Mouse (Mus musculus) heart, embryonic 11.5 days (tissue): ENCODE results near the gene Scube2. TPM values are rescaled to one million over a fixed set of nuclear protein-coding genes. Genes with fewer than 3 reads are reported as not detected.
A peak's percentile ranks its signal among the peaks of the same experiment; 100 is the strongest.

Experiments
- ATAC-seq: fragments of 200-750 bp; cut with Nextera tagmentation; replicated peaks from 2 replicates; pipeline ENCODE4 v1.8.0; 2017; ENCODE audit warnings: moderate library complexity; ENCODE audit not compliant: insufficient number of reproducible peaks, low FRiP score, low TSS enrichment
- H3K27ac ChIP-seq: fragments of 300-500 bp; sonication (generic); 2 replicates; pipeline ENCODE4 v1.5.1; 2014; ENCODE audit warnings: mild to moderate bottlenecking, low read depth, low read length
- H3K27me3 ChIP-seq: fragments of 300-500 bp; sonication (generic); 2 replicates; pipeline ENCODE4 v1.6.1; 2014; ENCODE audit warnings: mild to moderate bottlenecking, low read length, mixed read lengths; ENCODE audit not compliant: control insufficient read depth, insufficient read depth
- H3K36me3 ChIP-seq: fragments of 300-500 bp; sonication (generic); 2 replicates; pipeline ENCODE4 v1.6.1; 2014; ENCODE audit warnings: mild to moderate bottlenecking, low read length, moderate library complexity, mixed read lengths; ENCODE audit not compliant: control insufficient read depth, insufficient read depth
- H3K4me1 ChIP-seq: fragments of 300-500 bp; sonication (generic); 2 replicates; pipeline ENCODE4 v1.6.1; 2014; ENCODE audit warnings: low read length; ENCODE audit not compliant: control insufficient read depth, insufficient read depth
- H3K4me2 ChIP-seq: fragments of 300-500 bp; sonication (generic); 2 replicates; pipeline ENCODE4 v1.6.1; 2014; ENCODE audit warnings: mild to moderate bottlenecking, moderate library complexity
- H3K4me3 ChIP-seq: fragments of 300-500 bp; sonication (generic); 2 replicates; pipeline ENCODE4 v1.5.1; 2014; ENCODE audit warnings: low read depth, low read length
- H3K9ac ChIP-seq: fragments of 300-500 bp; sonication (generic); 2 replicates; pipeline ENCODE4 v1.6.1; 2014; ENCODE audit warnings: mild to moderate bottlenecking, low read depth, low read length, moderate library complexity
- H3K9me3 ChIP-seq: fragments of 300-500 bp; sonication (generic); replicated peaks from 2 replicates; pipeline ENCODE4 v1.6.1; 2016; ENCODE audit warnings: low read length; ENCODE audit not compliant: control insufficient read depth
- WGBS: fragments of 180-500 bp; shearing (Covaris S2); extraction: QIAGEN DNeasy Blood & Tissue Kit; methylation state at CpG from one replicate; pipeline ENCODE4 v1.1.7; 2014; ENCODE audit not compliant: insufficient replicate concordance; 5-methylcytosine and 5-hydroxymethylcytosine counted together
- polyA plus RNA-seq: library from polyadenylated mRNA; unstranded; fragments of >200 nt; fragmentation: Nextera tagmentation; extraction: Ambion mirVana; gene quantifications from 2 replicates; pipeline ENCODE4 v1.2.1, GENCODE M21; 2014

Scube2 gene
- polyA plus RNA-seq, 1 experiment from 2014 or later, result 8.1 TPM

DNA sequence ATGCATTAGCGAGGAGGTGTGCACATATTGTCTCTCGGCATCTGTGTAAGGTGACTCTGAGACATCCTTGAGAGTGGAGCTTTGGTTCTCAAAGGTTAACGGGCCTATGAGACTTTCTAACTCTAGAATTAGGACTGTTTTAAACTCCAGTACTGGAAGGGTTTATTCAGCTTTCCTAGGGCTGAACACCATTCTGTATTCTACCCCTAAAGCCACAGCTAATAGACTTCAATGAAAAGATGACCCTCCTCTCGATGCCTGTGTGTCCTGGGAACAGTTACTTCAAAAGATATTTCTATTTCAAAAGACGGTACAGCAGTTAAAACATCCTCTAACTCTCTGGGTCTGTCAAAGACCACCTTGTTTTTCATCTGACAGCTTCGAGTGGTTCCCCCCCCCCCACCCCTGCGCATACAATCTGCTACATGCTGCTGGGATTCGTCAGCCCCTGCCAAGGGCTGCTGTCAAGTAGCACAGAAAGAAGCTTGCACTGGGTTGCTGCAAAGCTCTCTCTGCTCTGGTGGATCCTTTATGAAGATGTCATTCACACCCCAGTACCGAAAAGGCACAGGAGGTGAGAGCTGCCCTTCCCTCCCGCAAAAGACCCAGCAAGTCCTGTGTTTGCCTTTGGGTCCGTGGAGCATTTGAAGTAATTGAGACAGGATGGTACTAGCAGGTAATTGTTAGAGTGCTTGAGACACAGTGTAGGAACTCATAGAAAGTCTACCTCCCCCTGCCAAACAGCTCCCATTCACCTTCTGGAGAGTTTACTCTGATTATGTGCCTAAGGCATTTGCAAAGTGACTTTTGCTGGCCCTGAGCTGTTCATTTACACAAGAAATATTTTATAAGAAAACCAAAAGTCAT is 16.4 kb downstream of the Scube2 start:
- Histone ChIP-seq H3K36me3 (no peaks in the 10 kb centered on the region), H3K4me2 (peak overlapping the region; percentile 15; the same call in 1 of the 2 replicates), H3K9ac (no peak overlapping the region), H3K4me1 (peaks cover 32% of the 10 kb centered on the region), H3K27me3 (no peaks in the 10 kb centered on the region), H3K4me3 (no peak overlapping the region), H3K27ac (peak overlapping the region; percentile 71), H3K9me3 (no peaks in the 10 kb centered on the region)
- WGBS, result 30% methylated on average over 11 of the region's 11 CpGs
- ATAC-seq, result peak; percentile 64

DNA sequence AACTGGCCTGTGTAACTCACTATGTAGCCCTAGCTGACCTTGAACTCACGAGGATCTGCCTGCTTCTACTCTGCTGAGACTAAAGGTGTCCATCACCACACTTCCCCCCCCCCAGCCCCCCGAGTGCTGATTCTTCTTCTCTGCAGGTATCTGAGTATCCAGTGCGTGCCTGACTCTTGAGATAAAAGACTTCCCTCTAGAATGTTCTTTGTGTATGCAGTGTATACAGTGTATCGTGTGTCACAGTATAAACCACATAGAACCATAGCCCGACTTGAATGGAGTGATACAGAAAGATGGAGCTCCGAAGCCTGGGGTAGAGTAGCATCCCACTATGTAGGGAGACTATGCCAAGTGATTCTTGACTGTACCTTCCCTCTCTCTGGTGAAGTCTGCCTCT is 21.4 kb downstream of the Scube2 start:
- Histone ChIP-seq H3K4me1 (peaks cover 7% of the 10 kb centered on the region; the same call in 1 of the 2 replicates), H3K4me3 (no peak overlapping the region), H3K36me3 (no peaks in the 10 kb centered on the region), H3K27ac (no peak overlapping the region), H3K4me2 (no peak overlapping the region), H3K9ac (no peak overlapping the region), H3K27me3 (no peaks in the 10 kb centered on the region), H3K9me3 (no peaks in the 10 kb centered on the region)
- 73% methylated on average over 6 of the region's 6 CpGs for WGBS
- ATAC-seq, result no peak

GRCm38 (mm10) chr7:109841618-109842418 is 23.7 kb downstream of the Scube2 start:
- H3K4me3 ChIP-seq, result no peak overlapping the region
- H3K4me1 ChIP-seq, result peaks cover 6% of the 10 kb centered on the region; the same call in 1 of the 2 replicates
- H3K4me2 ChIP-seq, result no peak overlapping the region
- H3K27ac ChIP-seq, result no peak overlapping the region
- H3K9me3 ChIP-seq, result no peaks in the 10 kb centered on the region
- H3K27me3 ChIP-seq, result no peaks in the 10 kb centered on the region
- no peak overlapping the region for H3K9ac ChIP-seq
- 84% methylated on average over 13 of the region's 13 CpGs for WGBS
- H3K36me3 ChIP-seq, result no peaks in the 10 kb centered on the region
- ATAC-seq, result no peak

GRCm38 (mm10) chr7:109841031-109841430 is 24.4 kb downstream of the Scube2 start:
- 66% methylated on average over 6 of the region's 6 CpGs for WGBS
- Histone ChIP-seq H3K4me2 (no peak overlapping the region), H3K9ac (no peak overlapping the region), H3K36me3 (no peaks in the 10 kb centered on the region), H3K9me3 (no peaks in the 10 kb centered on the region), H3K27ac (no peak overlapping the region), H3K4me1 (peaks cover 7% of the 10 kb centered on the region; the same call in 1 of the 2 replicates), H3K27me3 (no peaks in the 10 kb centered on the region), H3K4me3 (no peak overlapping the region)
- ATAC-seq, result no peak

GRCm38 (mm10) chr7:109838613-109839012 is 26.9 kb downstream of the Scube2 start:
- no peak overlapping the region for H3K27ac ChIP-seq
- no peaks in the 10 kb centered on the region for H3K27me3 ChIP-seq
- H3K36me3 ChIP-seq, result no peaks in the 10 kb centered on the region
- no peak for ATAC-seq
- no peaks in the 10 kb centered on the region for H3K9me3 ChIP-seq
- WGBS, result 56% methylated on average over 3 of the region's 3 CpGs
- no peak overlapping the region for H3K4me2 ChIP-seq
- H3K4me3 ChIP-seq, result no peak overlapping the region
- no peak overlapping the region for H3K9ac ChIP-seq
- peaks cover 11% of the 10 kb centered on the region; the same call in 1 of the 2 replicates for H3K4me1 ChIP-seq

DNA sequence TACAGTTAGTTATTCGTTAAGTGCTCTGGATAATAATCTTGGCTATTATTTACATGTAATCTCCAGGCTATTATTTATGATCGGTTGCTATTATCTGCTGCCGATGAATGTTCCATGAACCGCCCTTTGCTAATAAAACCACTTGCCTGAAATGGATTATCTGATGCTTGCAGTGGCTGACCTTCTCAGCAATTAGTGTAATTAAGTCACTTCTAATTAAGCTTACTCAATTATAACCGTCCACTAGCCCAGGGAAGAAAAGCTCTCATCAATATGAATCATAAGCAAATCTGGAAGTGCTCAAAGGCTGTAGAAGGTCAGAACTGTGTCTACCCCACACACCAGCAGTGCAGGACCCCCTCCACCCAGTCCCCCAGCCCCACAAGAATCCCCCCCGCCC is 27.8 kb downstream of the Scube2 start:
- Histone ChIP-seq H3K9ac (no peak overlapping the region), H3K4me3 (no peak overlapping the region), H3K4me1 (peaks cover 11% of the 10 kb centered on the region; the same call in 1 of the 2 replicates), H3K27me3 (no peaks in the 10 kb centered on the region), H3K9me3 (no peaks in the 10 kb centered on the region), H3K27ac (no peak overlapping the region), H3K36me3 (no peaks in the 10 kb centered on the region), H3K4me2 (no peak overlapping the region)
- 81% methylated on average over 6 of the region's 6 CpGs for WGBS
- no peak for ATAC-seq

GRCm38 (mm10) chr7:109834894-109835293 is 30.6 kb downstream of the Scube2 start:
- no peak overlapping the region for H3K9ac ChIP-seq
- no peak overlapping the region for H3K27ac ChIP-seq
- WGBS, result 73% methylated on average over 6 of the region's 6 CpGs
- H3K4me3 ChIP-seq, result no peak overlapping the region
- no peaks in the 10 kb centered on the region for H3K27me3 ChIP-seq
- no peaks in the 10 kb centered on the region for H3K36me3 ChIP-seq
- no peaks in the 10 kb centered on the region for H3K9me3 ChIP-seq
- H3K4me2 ChIP-seq, result no peak overlapping the region
- peaks cover 11% of the 10 kb centered on the region; the same call in 1 of the 2 replicates for H3K4me1 ChIP-seq
- ATAC-seq, result no peak

- no peak overlapping the region for H3K4me2 ChIP-seq
- 73% methylated on average over 2 of the region's 2 CpGs for WGBS
- no peak overlapping the region for H3K4me3 ChIP-seq
- H3K9me3 ChIP-seq, result no peaks in the 10 kb centered on the region
- H3K36me3 ChIP-seq, result no peaks in the 10 kb centered on the region
- peaks cover 5% of the 10 kb centered on the region; the same call in 1 of the 2 replicates for H3K4me1 ChIP-seq
- no peak for ATAC-seq
- H3K27ac ChIP-seq, result no peak overlapping the region
- H3K9ac ChIP-seq, result no peak overlapping the region
- no peaks in the 10 kb centered on the region for H3K27me3 ChIP-seq
Measured at GRCm38 (mm10) chr7:109831376-109831775, 34.1 kb downstream of the Scube2 start.
